Mouse (Mus musculus) embryonic facial prominence, embryonic 14.5 days (tissue): ENCODE results near the gene Coil. TPM values are rescaled to one million over a fixed set of nuclear protein-coding genes. Genes with fewer than 3 reads are reported as not detected.
A peak's percentile ranks its signal among the peaks of the same experiment; 100 is the strongest.

ENCODE experiments used
- ATAC-seq: fragments of 200-750 bp; cut with Nextera tagmentation; 2 replicates; pipeline ENCODE4 v1.8.0; 2017; ENCODE audit warnings: low read depth, moderate number of reproducible peaks, moderate TSS enrichment
- DNase-seq: peaks from one replicate; pipeline ENCODE4 v3.0.0-alpha.2; 2015; ENCODE audit warnings: low spot score
- H3K27ac ChIP-seq: fragments of 300-500 bp; sonication (generic); replicated peaks from 2 replicates; pipeline ENCODE4 v1.5.1; 2014; ENCODE audit warnings: low read depth, mild to moderate bottlenecking, low read length, moderate library complexity
- H3K27me3 ChIP-seq: fragments of 300-500 bp; sonication (generic); replicated peaks from 2 replicates; pipeline ENCODE4 v1.6.1; 2014; ENCODE audit warnings: low read length; ENCODE audit not compliant: control insufficient read depth, insufficient read depth
- H3K36me3 ChIP-seq: fragments of 300-500 bp; sonication (generic); 2 replicates; pipeline ENCODE4 v1.6.1; 2014; ENCODE audit warnings: low read length, mixed read lengths; ENCODE audit not compliant: control insufficient read depth, insufficient read depth
- H3K4me1 ChIP-seq: fragments of 300-500 bp; sonication (generic); 2 replicates; pipeline ENCODE4 v1.6.1; 2014; ENCODE audit warnings: antibody characterized with exemption, low read length; ENCODE audit not compliant: control insufficient read depth, insufficient read depth
- H3K4me2 ChIP-seq: fragments of 300-500 bp; sonication (generic); 2 replicates; pipeline ENCODE4 v1.6.1; 2014; ENCODE audit warnings: low read depth, mild to moderate bottlenecking, low read length, moderate library complexity, mixed read lengths
- H3K4me3 ChIP-seq: fragments of 300-500 bp; sonication (generic); 2 replicates; pipeline ENCODE4 v1.5.1; 2014; ENCODE audit warnings: low read depth, mild to moderate bottlenecking, low read length
- H3K9ac ChIP-seq: fragments of 300-500 bp; sonication (generic); 2 replicates; pipeline ENCODE4 v1.6.1; 2014; ENCODE audit warnings: low read depth, mild to moderate bottlenecking, low read length, moderate library complexity, mixed read lengths
- H3K9me3 ChIP-seq: fragments of 300-500 bp; sonication (generic); 2 replicates; pipeline ENCODE4 v1.6.1; 2016; ENCODE audit warnings: low read length; ENCODE audit not compliant: control insufficient read depth
- WGBS: fragments of 180-500 bp; shearing (Covaris S2); extraction: QIAGEN DNeasy Blood & Tissue Kit; methylation state at CpG from one replicate; pipeline ENCODE4 v1.1.7; 2014; 5-methylcytosine and 5-hydroxymethylcytosine counted together
- polyA plus RNA-seq: library from polyadenylated mRNA; unstranded; fragments of >200 nt; fragmentation: Nextera tagmentation; extraction: Ambion mirVana; gene quantifications from 2 replicates; pipeline ENCODE4 v1.2.1, GENCODE M21; 2014

The Coil gene
- polyA plus RNA-seq, 1 experiment from 2014 or later: 9.4 TPM

DNA sequence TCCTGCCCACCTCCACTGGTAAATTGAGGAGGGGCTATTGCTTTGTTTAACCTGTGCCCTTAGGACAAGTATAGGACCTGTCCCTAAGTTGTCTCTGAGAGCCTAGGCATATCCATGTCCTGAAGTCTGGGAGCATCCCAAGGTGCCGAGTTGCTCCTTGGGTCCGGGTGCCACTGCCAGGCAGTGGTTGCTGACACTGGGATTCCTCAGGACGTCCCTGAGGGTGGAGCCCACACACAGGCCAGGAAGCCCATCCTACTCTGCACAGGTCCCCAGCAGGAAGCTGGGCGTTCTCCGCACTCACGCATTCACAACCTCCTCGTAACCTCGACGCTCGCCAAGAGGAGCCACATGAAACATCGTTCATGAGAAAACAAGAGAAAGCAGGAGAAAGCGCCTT is 28.6 kb upstream of the Coil start:
- peaks cover 43% of the 10 kb centered on the region for H3K36me3 ChIP-seq
- no peak overlapping the region for H3K27ac ChIP-seq
- no peaks in the 10 kb centered on the region for H3K9me3 ChIP-seq
- DNase-seq (no peak), ATAC-seq (no peak)
- no peaks in the 10 kb centered on the region for H3K4me1 ChIP-seq
- H3K27me3 ChIP-seq: no peaks in the 10 kb centered on the region
- 78% methylated on average over 12 of the region's 12 CpGs for WGBS
- no peak overlapping the region for H3K4me3 ChIP-seq
- H3K4me2 ChIP-seq: no peak overlapping the region
- H3K9ac ChIP-seq: no peak overlapping the region

DNA sequence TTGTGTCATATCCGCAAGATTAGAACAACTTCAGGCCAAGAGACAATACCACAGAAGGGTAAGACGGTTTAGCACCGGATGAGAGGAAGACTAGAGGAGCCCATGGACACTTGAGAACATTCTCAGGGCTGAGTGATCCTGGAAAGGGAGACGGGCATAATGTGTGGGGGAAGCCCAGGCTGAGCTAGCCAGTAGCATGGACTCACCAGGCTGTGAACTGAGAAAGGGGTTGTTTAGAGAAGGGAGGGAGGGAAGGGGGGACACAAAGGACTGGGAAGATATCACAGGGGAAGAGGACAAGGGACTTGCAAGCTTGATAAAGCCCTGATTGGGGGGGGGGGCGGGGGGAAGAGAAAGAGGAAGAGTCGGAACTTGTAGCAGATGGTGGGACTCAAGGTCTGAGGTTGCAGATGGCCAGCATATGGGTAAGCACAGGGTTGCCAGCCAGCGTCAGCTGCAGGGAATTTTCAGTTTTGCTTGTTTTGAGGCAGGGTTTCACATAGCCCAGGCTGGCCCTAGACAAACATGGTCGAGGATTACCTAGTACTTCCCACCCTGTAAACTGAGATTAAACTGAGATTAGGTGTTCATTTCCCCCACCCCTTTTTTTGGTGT is 24.0 kb upstream of the Coil start:
- peaks cover 35% of the 10 kb centered on the region for H3K36me3 ChIP-seq
- WGBS: 73% methylated on average over 8 of the region's 8 CpGs

DNA sequence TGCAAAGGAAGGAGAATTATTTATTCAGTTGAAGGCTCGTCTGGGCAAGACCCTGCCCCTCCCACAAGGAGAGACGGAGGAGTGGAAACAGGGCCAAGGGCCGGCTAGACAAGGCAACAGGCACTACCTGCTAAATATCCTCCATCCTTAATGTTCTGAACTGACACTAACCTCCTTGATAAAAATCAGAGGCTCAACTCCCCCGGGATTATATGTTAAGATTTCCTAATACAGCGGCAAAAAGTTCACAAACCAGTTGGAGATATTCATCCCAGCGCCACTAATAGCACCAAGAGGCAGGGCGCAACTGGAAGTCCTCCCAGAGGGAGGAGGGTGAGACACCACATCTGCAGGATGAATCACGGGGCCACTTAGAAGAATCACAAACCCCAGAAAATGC is 21.2 kb upstream of the Coil start:
- H3K4me1 ChIP-seq: no peaks in the 10 kb centered on the region
- WGBS: 70% methylated on average over 8 of the region's 8 CpGs

More for the DNA sequence above, 24.0 kb upstream of the Coil start:
- H3K9ac ChIP-seq: no peak overlapping the region
- no peak overlapping the region for H3K4me3 ChIP-seq
- ATAC-seq (no peak), DNase-seq (no peak)
- H3K27me3 ChIP-seq: no peaks in the 10 kb centered on the region
- H3K4me2 ChIP-seq: no peak overlapping the region
- no peaks in the 10 kb centered on the region for H3K4me1 ChIP-seq
- no peaks in the 10 kb centered on the region for H3K9me3 ChIP-seq
- no peak overlapping the region for H3K27ac ChIP-seq

DNA sequence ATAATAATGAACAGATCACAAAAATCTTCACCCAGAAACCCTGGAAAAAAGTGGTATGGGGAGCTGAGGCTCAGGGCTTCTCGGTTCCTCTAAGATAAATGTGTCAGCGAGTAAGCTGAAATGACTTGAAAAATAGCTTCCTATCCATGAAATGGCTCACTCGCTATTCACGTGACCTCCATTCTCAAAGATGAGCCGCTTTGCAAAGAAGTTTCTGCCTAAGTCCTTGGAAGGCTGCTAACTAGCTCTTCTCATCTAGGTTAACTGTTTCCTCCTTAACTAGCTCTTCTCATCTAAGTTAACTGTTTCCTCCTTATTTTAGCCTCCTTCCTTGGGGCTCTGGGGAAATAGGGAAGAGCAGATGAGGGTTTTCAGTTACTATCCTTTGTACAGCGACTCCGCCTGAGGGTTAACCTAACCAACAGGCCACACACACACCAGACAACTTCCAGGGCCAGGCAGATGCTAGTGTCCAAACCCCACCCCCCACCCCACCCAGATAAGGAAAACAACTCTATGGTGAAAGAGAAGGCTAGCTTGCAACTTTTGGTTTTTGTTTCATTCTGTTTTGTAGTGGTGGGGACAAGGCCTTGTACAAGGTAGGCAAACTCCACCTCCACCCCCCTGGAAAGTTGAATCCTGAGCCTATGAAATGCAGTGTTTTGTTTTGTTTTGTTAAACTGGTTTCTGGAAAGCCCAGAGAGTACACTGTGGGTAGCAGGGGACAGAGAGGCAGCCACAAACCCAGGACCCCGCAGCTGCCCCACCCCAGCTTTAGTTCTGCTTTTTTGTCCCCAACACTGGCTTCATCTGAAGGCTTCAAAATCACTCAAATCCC is 20.0 kb upstream of the Coil start:
- ATAC-seq: no peak
- H3K4me1 ChIP-seq: peaks cover 4% of the 10 kb centered on the region
- H3K9me3 ChIP-seq: no peaks in the 10 kb centered on the region
- H3K27me3 ChIP-seq: no peaks in the 10 kb centered on the region
- DNase-seq: no peak
- peaks cover 21% of the 10 kb centered on the region for H3K36me3 ChIP-seq
- no peak overlapping the region for H3K4me2 ChIP-seq
- H3K4me3 ChIP-seq: no peak overlapping the region
- 83% methylated on average over 8 of the region's 8 CpGs for WGBS
- H3K9ac ChIP-seq: no peak overlapping the region
- no peak overlapping the region for H3K27ac ChIP-seq

More for the DNA sequence above, 21.2 kb upstream of the Coil start:
- Histone ChIP-seq H3K36me3 (peaks cover 32% of the 10 kb centered on the region), H3K4me2 (no peak overlapping the region), H3K27ac (no peak overlapping the region), H3K4me3 (no peak overlapping the region), H3K9me3 (no peaks in the 10 kb centered on the region), H3K9ac (no peak overlapping the region), H3K27me3 (no peaks in the 10 kb centered on the region)
- no peak for ATAC-seq
- DNase-seq: peak; percentile 20

DNA sequence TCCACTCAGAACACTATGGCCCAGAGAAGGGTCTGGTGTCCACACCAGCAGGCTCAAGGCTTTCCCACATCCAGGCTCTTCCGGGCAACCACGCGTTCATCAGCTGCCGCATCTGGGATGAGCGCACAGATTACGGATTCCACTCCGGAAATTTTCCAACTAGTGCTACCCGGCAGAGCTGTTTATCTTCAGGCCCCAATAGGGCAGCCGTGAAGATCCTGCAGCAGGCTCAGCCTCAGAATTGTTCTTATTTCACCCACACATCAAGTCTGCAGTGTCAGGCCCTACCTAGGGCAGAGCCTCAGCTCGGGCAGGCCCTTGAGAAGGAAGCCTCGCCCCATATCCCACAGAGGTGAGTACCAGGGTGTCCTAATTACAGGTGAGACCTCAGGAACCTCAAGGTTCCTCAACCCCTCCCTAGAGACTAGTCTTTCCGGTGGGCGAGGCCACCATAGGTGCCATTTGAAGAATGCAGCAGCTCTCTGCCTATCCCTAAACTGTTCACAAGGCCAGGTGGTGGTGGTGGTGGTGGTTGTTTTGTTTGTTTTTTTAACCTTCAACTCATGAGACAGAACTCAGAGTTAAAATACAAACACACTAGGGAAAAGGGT is 19.3 kb upstream of the Coil start:
- H3K9me3 ChIP-seq: no peaks in the 10 kb centered on the region
- no peak overlapping the region for H3K27ac ChIP-seq
- DNase-seq (no peak), ATAC-seq (no peak)
- H3K27me3 ChIP-seq: no peaks in the 10 kb centered on the region
- H3K9ac ChIP-seq: no peak overlapping the region
- no peak overlapping the region for H3K4me2 ChIP-seq
- WGBS: 85% methylated on average over 13 of the region's 13 CpGs
- peaks cover 14% of the 10 kb centered on the region for H3K36me3 ChIP-seq
- H3K4me3 ChIP-seq: no peak overlapping the region
- peaks cover 4% of the 10 kb centered on the region for H3K4me1 ChIP-seq

DNA sequence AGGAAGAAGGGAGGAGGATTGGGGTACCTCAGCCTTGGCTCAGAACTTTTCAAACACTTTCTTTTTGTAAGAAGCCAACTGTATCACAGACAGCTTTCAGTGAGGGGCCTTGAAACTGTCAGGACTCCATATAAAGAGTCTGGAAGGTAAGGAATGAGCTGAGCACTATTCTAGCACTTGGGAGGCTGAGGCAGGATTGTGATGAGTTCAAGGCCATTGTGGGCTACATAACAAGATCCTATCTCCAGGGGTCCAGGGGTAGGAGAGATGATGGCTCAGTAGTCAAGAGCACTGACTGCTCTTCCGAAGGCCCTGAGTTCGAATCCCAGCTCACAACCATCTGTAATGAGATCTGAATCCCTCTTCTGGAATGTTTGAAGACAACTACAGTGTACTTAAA is 18.5 kb upstream of the Coil start:
- Histone ChIP-seq H3K9ac (no peak overlapping the region), H3K4me3 (no peak overlapping the region), H3K27ac (no peak overlapping the region), H3K4me2 (no peak overlapping the region), H3K27me3 (no peaks in the 10 kb centered on the region), H3K4me1 (peaks cover 4% of the 10 kb centered on the region), H3K9me3 (no peaks in the 10 kb centered on the region), H3K36me3 (peaks cover 10% of the 10 kb centered on the region)
- ATAC-seq (no peak), DNase-seq (no peak)
- 90% methylated on average over 2 of the region's 2 CpGs for WGBS

DNA sequence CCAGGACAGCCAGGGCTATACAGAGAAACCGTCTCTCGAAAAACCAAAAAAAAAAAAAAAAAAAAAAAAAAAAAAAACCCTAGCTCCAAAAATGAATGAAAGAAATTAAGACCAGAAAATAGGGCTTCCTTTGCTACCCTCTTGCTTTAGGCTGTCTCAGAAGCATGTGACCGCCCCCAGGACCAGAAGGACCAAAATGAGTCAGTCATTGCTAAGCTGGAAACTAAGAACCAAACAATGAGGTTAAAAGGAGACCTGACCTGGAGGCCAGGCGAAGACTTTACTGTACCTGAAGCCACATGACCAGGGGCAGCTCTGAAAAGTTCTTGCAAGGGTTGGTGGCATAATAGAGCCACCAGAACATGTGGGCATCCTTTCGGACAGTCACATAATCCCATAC is 17.9 kb upstream of the Coil start:
- no peak for ATAC-seq
- peaks cover 4% of the 10 kb centered on the region; the same call in 1 of the 2 replicates for H3K36me3 ChIP-seq
- H3K27ac ChIP-seq: no peak overlapping the region
- peaks cover 4% of the 10 kb centered on the region for H3K4me1 ChIP-seq
- WGBS: 85% methylated on average over 5 of the region's 5 CpGs
- H3K9ac ChIP-seq: no peak overlapping the region
- H3K4me2 ChIP-seq: no peak overlapping the region
- no peak overlapping the region for H3K4me3 ChIP-seq
- no peaks in the 10 kb centered on the region for H3K27me3 ChIP-seq
- no peaks in the 10 kb centered on the region for H3K9me3 ChIP-seq
- DNase-seq: no peak

DNA sequence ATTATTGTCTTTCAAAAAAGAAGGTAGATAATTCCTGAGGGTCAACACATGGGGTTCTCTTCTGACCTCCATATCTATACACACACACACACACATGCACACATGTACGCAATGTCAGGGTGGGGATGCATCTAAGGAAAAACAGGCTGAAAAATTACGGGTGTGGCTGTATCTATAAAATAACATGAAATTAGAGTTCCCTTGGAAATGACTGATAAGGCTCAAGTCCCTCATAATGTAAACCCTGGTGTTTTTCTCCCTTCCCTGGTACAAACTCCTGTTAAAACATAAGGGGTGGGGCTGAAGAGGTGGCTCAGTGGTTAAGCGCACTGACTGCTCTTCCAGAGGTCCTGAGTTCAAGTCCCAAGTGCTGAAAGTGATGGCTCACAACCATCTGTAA is 16.5 kb upstream of the Coil start:
- Histone ChIP-seq H3K4me2 (no peak overlapping the region), H3K9ac (0 out of 2 replicates have a peak overlapping the region, but pooled peaks have one; percentile 14), H3K27me3 (no peaks in the 10 kb centered on the region), H3K4me3 (no peak overlapping the region), H3K9me3 (no peaks in the 10 kb centered on the region), H3K27ac (no peak overlapping the region), H3K4me1 (peaks cover 4% of the 10 kb centered on the region), H3K36me3 (0 out of 2 replicates have a peak, but pooled peaks cover 4% of the 10 kb centered on the region)
- DNase-seq: no peak
- 84% methylated on average over 3 of the region's 3 CpGs for WGBS
- no peak for ATAC-seq
